Mouse (Mus musculus): ENCODE data around the gene Ppif.

DNA sequence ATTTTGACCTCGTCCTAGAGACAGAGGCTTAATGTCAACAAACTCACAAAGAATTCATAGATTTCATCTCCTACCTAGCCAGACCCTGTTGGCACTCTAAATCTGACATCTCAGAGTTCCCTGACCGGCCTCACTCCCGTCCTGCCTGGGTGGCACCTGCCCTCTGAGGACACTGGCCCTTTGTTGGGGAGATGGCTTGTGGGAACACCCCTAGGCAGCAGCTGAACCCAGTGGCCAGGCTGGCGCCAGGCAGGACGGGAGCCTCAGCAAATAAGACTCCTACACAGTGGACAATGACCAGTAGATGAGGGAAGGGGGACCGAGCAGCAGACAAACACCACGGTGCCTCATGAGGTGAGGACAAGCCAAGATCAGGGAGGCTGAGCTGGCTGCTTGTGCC, 14.3 kb upstream of the Ppif start:
- TF ChIP-seq POLR2A (IDR thresholded peaks at IDR 0.05; ENCODE audit: insufficient read length, low read depth) = no peak
- TF ChIP-seq TCF12 (IDR thresholded peaks at IDR 0.05; ENCODE audit: insufficient read depth, poor library complexity, severe bottlenecking) = no peak
- TF ChIP-seq REST (IDR thresholded peaks at IDR 0.05; ENCODE audit: insufficient read depth, insufficient read length) = no peak
